Mouse (Mus musculus) forebrain, embryonic 16.5 days (tissue): ENCODE results near the gene Ube2z. TPM values are rescaled to one million over a fixed set of nuclear protein-coding genes. Genes with fewer than 3 reads are reported as not detected.

ENCODE experiments used
- ATAC-seq: fragments of 200-750 bp; cut with Nextera tagmentation; 2 replicates; pipeline ENCODE4 v1.8.0; 2017; ENCODE audit warnings: mild to moderate bottlenecking, moderate library complexity
- H3K27ac ChIP-seq: fragments of 300-500 bp; sonication (generic); 2 replicates; pipeline ENCODE4 v1.5.1; 2014; ENCODE audit warnings: low read length, control low read depth
- H3K27me3 ChIP-seq: fragments of 300-500 bp; sonication (generic); replicated peaks from 2 replicates; pipeline ENCODE4 v1.6.1; 2014; ENCODE audit warnings: low read length; ENCODE audit not compliant: control insufficient read depth, insufficient read depth
- H3K36me3 ChIP-seq: fragments of 300-500 bp; sonication (generic); 2 replicates; pipeline ENCODE4 v1.6.1; 2014; ENCODE audit not compliant: control insufficient read depth, insufficient read depth
- H3K4me1 ChIP-seq: fragments of 300-500 bp; sonication (generic); replicated peaks from 2 replicates; pipeline ENCODE4 v1.6.1; 2014; ENCODE audit warnings: low read length; ENCODE audit not compliant: control insufficient read depth, insufficient read depth
- H3K4me2 ChIP-seq: fragments of 300-500 bp; sonication (generic); 2 replicates; pipeline ENCODE4 v1.6.1; 2014; ENCODE audit warnings: mild to moderate bottlenecking, low read length, control low read depth
- H3K4me3 ChIP-seq: fragments of 300-500 bp; sonication (generic); replicated peaks from 2 replicates; pipeline ENCODE4 v1.5.1; 2014; ENCODE audit warnings: mild to moderate bottlenecking, low read length, control low read depth
- H3K9ac ChIP-seq: fragments of 300-500 bp; sonication (generic); replicated peaks from 2 replicates; pipeline ENCODE4 v1.6.1; 2014; ENCODE audit warnings: low read depth, low read length, control low read depth
- H3K9me3 ChIP-seq: fragments of 300-500 bp; sonication (generic); 2 replicates; pipeline ENCODE4 v1.6.1; 2016; ENCODE audit warnings: low read length; ENCODE audit not compliant: control insufficient read depth
- WGBS: fragments of 180-500 bp; shearing (Covaris S2); extraction: QIAGEN DNeasy Blood & Tissue Kit; methylation state at CpG from one replicate; pipeline ENCODE4 v1.1.7; 2014; 5-methylcytosine and 5-hydroxymethylcytosine counted together
- polyA plus RNA-seq: library from polyadenylated mRNA; unstranded; fragments of >200 nt; fragmentation: Nextera tagmentation; extraction: Ambion mirVana; gene quantifications from 2 replicates; pipeline ENCODE4 v1.2.1, GENCODE M21; 2015

Gene Ube2z
- polyA plus RNA-seq, 1 experiment from 2014 or later = 35.4 TPM

GRCm38 (mm10) chr11:96070353-96070752 lies 5.2 kb upstream of the Ube2z start:
- Histone ChIP-seq H3K9me3 (no peaks in the 10 kb centered on the region), H3K9ac (no peak overlapping the region), H3K36me3 (peaks cover 4% of the 10 kb centered on the region; the same call in 1 of the 2 replicates), H3K4me2 (no peak overlapping the region), H3K4me3 (no peak overlapping the region), H3K27ac (no peak overlapping the region), H3K27me3 (no peaks in the 10 kb centered on the region), H3K4me1 (peaks cover 17% of the 10 kb centered on the region)
- ATAC-seq = no peak
- 93% methylated on average over 7 of the region's 7 CpGs for WGBS

- peaks cover 4% of the 10 kb centered on the region; the same call in 1 of the 2 replicates for H3K36me3 ChIP-seq
These were observed 3.0 kb upstream of the Ube2z start for GRCm38 (mm10) chr11:96068231-96068630.

GRCm38 (mm10) chr11:96064521-96065214 lies 520 bp downstream of the Ube2z start:
- peaks cover 25% of the 10 kb centered on the region for H3K4me1 ChIP-seq
- H3K4me3 ChIP-seq = peak overlapping the region; percentile 69
- no peaks in the 10 kb centered on the region for H3K9me3 ChIP-seq
- H3K27me3 ChIP-seq = no peaks in the 10 kb centered on the region
- H3K4me2 ChIP-seq = peak overlapping the region; percentile 95
- ATAC-seq = peak; percentile 39
- peak overlapping the region; percentile 81 for H3K27ac ChIP-seq
- WGBS = under 1% methylated on average over 49 of the region's 64 CpGs
- peaks cover 7% of the 10 kb centered on the region for H3K36me3 ChIP-seq
- H3K9ac ChIP-seq = peak overlapping the region; percentile 83

More at GRCm38 (mm10) chr11:96068231-96068630, 3.0 kb upstream of the Ube2z start:
- H3K9ac ChIP-seq = no peak overlapping the region
- H3K4me3 ChIP-seq = no peak overlapping the region
- WGBS = 73% methylated on average over 5 of the region's 5 CpGs
- H3K27ac ChIP-seq = no peak overlapping the region
- no peak overlapping the region for H3K4me2 ChIP-seq
- H3K9me3 ChIP-seq = no peaks in the 10 kb centered on the region
- H3K4me1 ChIP-seq = peaks cover 16% of the 10 kb centered on the region
- no peak for ATAC-seq
- H3K27me3 ChIP-seq = no peaks in the 10 kb centered on the region

GRCm38 (mm10) chr11:96058309-96058708 lies 6.9 kb downstream of the Ube2z start:
- no peak overlapping the region for H3K9ac ChIP-seq
- no peak overlapping the region for H3K4me2 ChIP-seq
- no peak overlapping the region for H3K4me3 ChIP-seq
- H3K27me3 ChIP-seq = no peaks in the 10 kb centered on the region
- WGBS = 94% methylated on average over 4 of the region's 4 CpGs
- ATAC-seq = no peak
- peaks cover 27% of the 10 kb centered on the region for H3K36me3 ChIP-seq
- H3K9me3 ChIP-seq = no peaks in the 10 kb centered on the region
- H3K4me1 ChIP-seq = peaks cover 10% of the 10 kb centered on the region
- H3K27ac ChIP-seq = no peak overlapping the region

GRCm38 (mm10) chr11:96050854-96051253 lies 14.3 kb downstream of the Ube2z start:
- Histone ChIP-seq H3K27me3 (no peaks in the 10 kb centered on the region), H3K9me3 (no peaks in the 10 kb centered on the region), H3K4me2 (no peak overlapping the region), H3K36me3 (peaks cover 55% of the 10 kb centered on the region), H3K4me3 (no peak overlapping the region), H3K4me1 (no peaks in the 10 kb centered on the region), H3K27ac (no peak overlapping the region), H3K9ac (no peak overlapping the region)
- no peak for ATAC-seq
- WGBS = 86% methylated on average over 3 of the region's 3 CpGs

GRCm38 (mm10) chr11:96049939-96050338 lies 15.2 kb downstream of the Ube2z start:
- H3K4me2 ChIP-seq = no peak overlapping the region
- H3K27ac ChIP-seq = no peak overlapping the region
- H3K27me3 ChIP-seq = no peaks in the 10 kb centered on the region
- H3K9me3 ChIP-seq = no peaks in the 10 kb centered on the region
- no peaks in the 10 kb centered on the region for H3K4me1 ChIP-seq
- H3K4me3 ChIP-seq = no peak overlapping the region
- H3K9ac ChIP-seq = no peak overlapping the region
- no peak for ATAC-seq
- 79% methylated on average over 4 of the region's 4 CpGs for WGBS
- peaks cover 52% of the 10 kb centered on the region for H3K36me3 ChIP-seq

- no peaks in the 10 kb centered on the region for H3K27me3 ChIP-seq
- peaks cover 44% of the 10 kb centered on the region for H3K36me3 ChIP-seq
- no peak overlapping the region for H3K27ac ChIP-seq
- no peak overlapping the region for H3K4me3 ChIP-seq
- H3K4me2 ChIP-seq = no peak overlapping the region
- ATAC-seq = no peak
- no peaks in the 10 kb centered on the region for H3K9me3 ChIP-seq
- WGBS = 83% methylated on average over 4 of the region's 4 CpGs
- H3K9ac ChIP-seq = no peak overlapping the region
- no peaks in the 10 kb centered on the region for H3K4me1 ChIP-seq
These were observed 17.5 kb downstream of the Ube2z start for GRCm38 (mm10) chr11:96047469-96048373.

- H3K9ac ChIP-seq = no peak overlapping the region
- H3K9me3 ChIP-seq = no peaks in the 10 kb centered on the region
- H3K36me3 ChIP-seq = peaks cover 40% of the 10 kb centered on the region
- H3K4me2 ChIP-seq = no peak overlapping the region
- no peak for ATAC-seq
- no peak overlapping the region for H3K4me3 ChIP-seq
- no peak overlapping the region for H3K27ac ChIP-seq
- no peaks in the 10 kb centered on the region for H3K4me1 ChIP-seq
- no peaks in the 10 kb centered on the region for H3K27me3 ChIP-seq
- 86% methylated on average over 2 of the region's 2 CpGs for WGBS
These were observed 18.4 kb downstream of the Ube2z start for GRCm38 (mm10) chr11:96046793-96047192.

GRCm38 (mm10) chr11:96046028-96046427 lies 19.2 kb downstream of the Ube2z start:
- no peak overlapping the region for H3K4me3 ChIP-seq
- no peak overlapping the region for H3K4me2 ChIP-seq
- H3K9me3 ChIP-seq = no peaks in the 10 kb centered on the region
- no peak for ATAC-seq
- H3K36me3 ChIP-seq = peaks cover 35% of the 10 kb centered on the region
- H3K27ac ChIP-seq = no peak overlapping the region
- H3K27me3 ChIP-seq = no peaks in the 10 kb centered on the region
- no peak overlapping the region for H3K9ac ChIP-seq
- H3K4me1 ChIP-seq = no peaks in the 10 kb centered on the region
- 79% methylated on average over 8 of the region's 8 CpGs for WGBS
